7 mouse cellular contexts compared by ENCODE assay signal in the genomic region with DNA sequence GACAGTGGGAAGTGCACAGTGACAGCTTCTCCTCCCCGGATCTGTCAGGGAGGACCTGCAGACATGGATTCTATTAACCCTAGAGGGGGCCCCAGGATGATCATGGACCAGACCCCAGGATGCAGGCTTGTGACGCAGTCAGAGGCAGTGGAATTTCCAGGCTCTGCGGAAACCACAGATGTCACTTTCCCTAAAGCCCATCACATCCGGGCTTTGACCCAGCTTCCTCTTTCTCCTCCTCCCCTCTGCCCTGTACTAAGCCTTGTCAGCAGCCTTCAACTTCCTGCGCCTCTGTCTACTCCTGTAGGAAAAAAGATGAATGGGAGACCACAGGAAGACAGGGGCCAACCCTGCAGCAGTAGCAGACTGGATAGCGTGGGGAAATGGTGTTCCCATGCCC. TPM values are rescaled to one million over a fixed set of nuclear protein-coding genes. Genes with fewer than 3 reads are reported as not detected.
A peak's percentile ranks its signal among the peaks of the same experiment; 100 is the strongest.
DNase-seq lines count a peak whose midpoint lies in the region; ATAC-seq and TF ChIP-seq lines count a peak whose summit lies in the region.

No protein-coding gene starts in this region.

- TF ChIP-seq EP300 in MEL (IDR thresholded peaks at IDR 0.05; ENCODE audit: low read depth in 1 of 2, low read length in 2 of 2): no peak

- H3K27me3 ChIP-seq in MEL (ENCODE audit: control insufficient read depth in 1 of 2, insufficient read depth in 2 of 2, low read length in 2 of 2): no peaks in the 10 kb centered on the region
- H3K27me3 ChIP-seq in hindbrain, embryonic 11.5 days (ENCODE audit: control insufficient read depth, insufficient read depth, low read length): peaks cover 7% of the 10 kb centered on the region
- peaks cover 12% of the 10 kb centered on the region for H3K27me3 ChIP-seq in limb, embryonic 15.5 days
- H3K27me3 ChIP-seq in midbrain, embryonic 15.5 days (replicated peaks): peaks cover 13% of the 10 kb centered on the region

- no peaks in the 10 kb centered on the region for H3K79me2 ChIP-seq in MEL (ENCODE audit: control insufficient read depth, insufficient read depth, low read length, poor library complexity)

- TF ChIP-seq CTCF in MEL (IDR thresholded peaks at IDR 0.05 in 2 of 3, conservative IDR thresholded peaks at IDR 0.05 in 1 of 3; ENCODE audit: control insufficient read depth in 1 of 3, insufficient read depth in 1 of 3, low read depth in 2 of 3, low read length in 3 of 3, poor library complexity in 1 of 3, severe bottlenecking in 1 of 3): no peak

- H3K27ac ChIP-seq in MEL (ENCODE audit: control insufficient read depth, low read depth, low read length): no peak overlapping the region
- no peak overlapping the region for H3K27ac ChIP-seq in hindbrain, embryonic 11.5 days (ENCODE audit: low read depth, low read length)
- H3K27ac ChIP-seq in limb, embryonic 15.5 days: peak overlapping the region; percentile 28; the same call in 1 of the 2 replicates
- H3K27ac ChIP-seq in midbrain, embryonic 15.5 days: peak overlapping the region; percentile 73

- no peak overlapping the region for H3K9ac ChIP-seq in MEL (ENCODE audit: control insufficient read depth, low read depth, low read length, poor library complexity, severe bottlenecking)
- 0 out of 2 replicates have a peak overlapping the region, but pooled peaks have one; percentile 24 for H3K9ac ChIP-seq in hindbrain, embryonic 11.5 days (ENCODE audit: low read depth, low read length)
- H3K9ac ChIP-seq in limb, embryonic 15.5 days: no peak overlapping the region
- peak overlapping the region; percentile 7 for H3K9ac ChIP-seq in midbrain, embryonic 15.5 days

- TF ChIP-seq POLR2A in MEL (IDR thresholded peaks at IDR 0.05; ENCODE audit: control insufficient read depth in 1 of 2, insufficient read depth in 1 of 2, low read depth in 1 of 2, low read length in 2 of 2, poor library complexity in 1 of 2): no peak

- H3K4me3 ChIP-seq in MEL (ENCODE audit: control insufficient read depth in 1 of 2, insufficient read depth in 1 of 2, low read depth in 2 of 2, low read length in 2 of 2): no peak overlapping the region
- H3K4me3 ChIP-seq in hindbrain, embryonic 11.5 days (ENCODE audit: low read depth, low read length): no peak overlapping the region
- no peak overlapping the region for H3K4me3 ChIP-seq in limb, embryonic 15.5 days
- H3K4me3 ChIP-seq in midbrain, embryonic 15.5 days: peak overlapping the region; percentile 17

- no peaks in the 10 kb centered on the region for H3K9me3 ChIP-seq in MEL (replicated peaks; ENCODE audit: insufficient read depth, low read length)
- H3K9me3 ChIP-seq in hindbrain, embryonic 11.5 days (ENCODE audit: control insufficient read depth, low read length): no peaks in the 10 kb centered on the region
- no peaks in the 10 kb centered on the region for H3K9me3 ChIP-seq in limb, embryonic 15.5 days
- H3K9me3 ChIP-seq in midbrain, embryonic 15.5 days: no peaks in the 10 kb centered on the region

- peaks cover 6% of the 10 kb centered on the region in 2 experiments for H3K4me1 ChIP-seq in MEL (ENCODE audit: control insufficient read depth in 1 of 2, insufficient read depth in 2 of 2, low read length in 2 of 2)
- H3K4me1 ChIP-seq in hindbrain, embryonic 11.5 days (replicated peaks; ENCODE audit: control insufficient read depth, insufficient read depth, low read length): peaks cover 7% of the 10 kb centered on the region
- H3K4me1 ChIP-seq in limb, embryonic 15.5 days: peaks cover 26% of the 10 kb centered on the region
- H3K4me1 ChIP-seq in midbrain, embryonic 15.5 days: peaks cover 32% of the 10 kb centered on the region

- TF ChIP-seq RAD21 in MEL (IDR thresholded peaks at IDR 0.05; ENCODE audit: low read depth, low read length): no peak

- 0 out of 2 replicates have a peak overlapping the region, but pooled peaks have one; percentile 14 for H3K4me2 ChIP-seq in hindbrain, embryonic 11.5 days (replicated peaks; ENCODE audit: low read depth, low read length)
- no peak overlapping the region for H3K4me2 ChIP-seq in limb, embryonic 15.5 days
- H3K4me2 ChIP-seq in midbrain, embryonic 15.5 days: peak overlapping the region; percentile 46

- peak; percentile 52 for DNase-seq in MEL (ENCODE audit: low read depth, low spot score)
- DNase-seq in embryo, embryonic 10.5 days (ENCODE audit: low spot score): peak; percentile 40
- no peak for DNase-seq in hindbrain, embryonic 11.5 days (ENCODE audit: low spot score)
- DNase-seq in frontal cortex, adult 2 months (ENCODE audit: extremely low spot score in 1 of 2, low spot score in 1 of 2): no peak

- WGBS in hindbrain, embryonic 11.5 days: 44% methylated on average over 6 of the region's 6 CpGs
- WGBS in limb, embryonic 15.5 days: 31% methylated on average over 6 of the region's 6 CpGs
- WGBS in midbrain, embryonic 15.5 days: 32% methylated on average over 6 of the region's 6 CpGs

- H3K36me3 ChIP-seq in MEL (ENCODE audit: control insufficient read depth in 1 of 2, insufficient read depth in 2 of 2, low read length in 2 of 2): peaks cover 0 to 3% of the 10 kb centered on the region in 2 experiments; a peak in 1 of 4 replicates
- H3K36me3 ChIP-seq in hindbrain, embryonic 11.5 days (ENCODE audit: control insufficient read depth, insufficient read depth, low read length): no peaks in the 10 kb centered on the region
- no peaks in the 10 kb centered on the region for H3K36me3 ChIP-seq in limb, embryonic 15.5 days
- H3K36me3 ChIP-seq in midbrain, embryonic 15.5 days (replicated peaks): no peaks in the 10 kb centered on the region

- no peak for ATAC-seq in hindbrain, embryonic 11.5 days (ENCODE audit: low FRiP score)
- no peak for ATAC-seq in limb, embryonic 15.5 days (ENCODE audit: insufficient number of reproducible peaks, low FRiP score, low TSS enrichment, low read depth)
- ATAC-seq in midbrain, embryonic 15.5 days (replicated peaks): peak; percentile 19; the same call in 1 of the 2 replicates
- ATAC-seq in erythroid progenitor cell, adult 5-6 weeks (replicated peaks; ENCODE audit: low FRiP score, poor library complexity, severe bottlenecking): no peak

RNA-seq across cellular contexts. Expression of a gene that starts 5.6 kb away (rescaled TPM):
- not detected in 2 replicates for total RNA-seq in MEL (2012; rRNA removed)
- polyA plus RNA-seq in MEL (2012; ENCODE audit: insufficient read depth in 1 of 2, insufficient read length in 2 of 2, low read depth in 1 of 2, low replicate concordance in 2 of 2, missing spikeins in 1 of 2): not detected
- polyA plus RNA-seq in hindbrain, embryonic 11.5 days (2014; fragmentation: Nextera tagmentation; extraction: Ambion mirVana): not detected in 2 replicates
- not detected in 2 replicates for polyA plus RNA-seq in limb, embryonic 15.5 days (2015; fragmentation: Nextera tagmentation; extraction: Ambion mirVana)
- 0.56 TPM in 1 of 2 replicates, not detected in the other for polyA plus RNA-seq in midbrain, embryonic 15.5 days (2015; fragmentation: Nextera tagmentation; extraction: Ambion mirVana)
- 1.2 and 1.6 TPM in 2 replicates for polyA plus RNA-seq in frontal cortex, adult 2 months (2012; rRNA removed)
- 7.5 TPM in 1 of 2 replicates, not detected in the other for total RNA-seq in erythroid progenitor cell, adult 5-6 weeks (2015; ENCODE audit: low replicate concordance)
- total RNA-seq in erythroid progenitor cell, adult 5-6 weeks (2017; ENCODE audit: low replicate concordance): not detected in 2 replicates

RNA-seq across cellular contexts. Expression of a gene that starts 5.8 kb away (rescaled TPM):
- total RNA-seq in MEL (2012; rRNA removed): not detected in 2 replicates
- polyA plus RNA-seq in MEL (2012; ENCODE audit: insufficient read depth in 1 of 2, insufficient read length in 2 of 2, low read depth in 1 of 2, low replicate concordance in 2 of 2, missing spikeins in 1 of 2): not detected
- polyA plus RNA-seq in hindbrain, embryonic 11.5 days (2014; fragmentation: Nextera tagmentation; extraction: Ambion mirVana): not detected in 2 replicates
- not detected in 2 replicates for polyA plus RNA-seq in limb, embryonic 15.5 days (2015; fragmentation: Nextera tagmentation; extraction: Ambion mirVana)
- 0.49 and 0.52 TPM in 2 replicates for polyA plus RNA-seq in midbrain, embryonic 15.5 days (2015; fragmentation: Nextera tagmentation; extraction: Ambion mirVana)
- polyA plus RNA-seq in frontal cortex, adult 2 months (2012; rRNA removed): 0.11 and 0.26 TPM in 2 replicates
- total RNA-seq in erythroid progenitor cell, adult 5-6 weeks (2015; ENCODE audit: low replicate concordance): not detected in 2 replicates
- total RNA-seq in erythroid progenitor cell, adult 5-6 weeks (2017; ENCODE audit: low replicate concordance): not detected in 2 replicates

RNA-seq across cellular contexts. Expression of a gene that starts 16.8 kb away (rescaled TPM):
- total RNA-seq in MEL (2012; rRNA removed): 25.3 and 26.9 TPM in 2 replicates
- polyA plus RNA-seq in MEL (2012; ENCODE audit: insufficient read depth in 1 of 2, insufficient read length in 2 of 2, low read depth in 1 of 2, low replicate concordance in 2 of 2, missing spikeins in 1 of 2): 10 to 100 TPM in 1 of 2 experiments, not detected in 1; 62.7 TPM
- polyA plus RNA-seq in hindbrain, embryonic 11.5 days (2014; fragmentation: Nextera tagmentation; extraction: Ambion mirVana): 1,707 and 1,864 TPM in 2 replicates
- 445 and 538 TPM in 2 replicates for polyA plus RNA-seq in limb, embryonic 15.5 days (2015; fragmentation: Nextera tagmentation; extraction: Ambion mirVana)
- 1,751 and 1,836 TPM in 2 replicates for polyA plus RNA-seq in midbrain, embryonic 15.5 days (2015; fragmentation: Nextera tagmentation; extraction: Ambion mirVana)
- 233 TPM in 2 replicates for polyA plus RNA-seq in frontal cortex, adult 2 months (2012; rRNA removed)
- 13.8 and 16.9 TPM in 2 replicates for total RNA-seq in erythroid progenitor cell, adult 5-6 weeks (2015; ENCODE audit: low replicate concordance)
- total RNA-seq in erythroid progenitor cell, adult 5-6 weeks (2017; ENCODE audit: low replicate concordance): 4.4 and 10.6 TPM in 2 replicates

RNA-seq across cellular contexts. Expression of a gene that starts 35.2 kb away (rescaled TPM):
- total RNA-seq in MEL (2012; rRNA removed): 14.1 TPM in 2 replicates
- 10 to 100 TPM in 1 of 2 experiments, not detected in 1; 19.2 TPM for polyA plus RNA-seq in MEL (2012; ENCODE audit: insufficient read depth in 1 of 2, insufficient read length in 2 of 2, low read depth in 1 of 2, low replicate concordance in 2 of 2, missing spikeins in 1 of 2)
- polyA plus RNA-seq in hindbrain, embryonic 11.5 days (2014; fragmentation: Nextera tagmentation; extraction: Ambion mirVana): 25.6 and 26.3 TPM in 2 replicates
- polyA plus RNA-seq in limb, embryonic 15.5 days (2015; fragmentation: Nextera tagmentation; extraction: Ambion mirVana): 30.2 and 30.8 TPM in 2 replicates
- 38.6 and 39.9 TPM in 2 replicates for polyA plus RNA-seq in midbrain, embryonic 15.5 days (2015; fragmentation: Nextera tagmentation; extraction: Ambion mirVana)
- 36.5 and 37.9 TPM in 2 replicates for polyA plus RNA-seq in frontal cortex, adult 2 months (2012; rRNA removed)
- 127 and 193 TPM in 2 replicates for total RNA-seq in erythroid progenitor cell, adult 5-6 weeks (2015; ENCODE audit: low replicate concordance)
- total RNA-seq in erythroid progenitor cell, adult 5-6 weeks (2017; ENCODE audit: low replicate concordance): 200 and 208 TPM in 2 replicates

RNA-seq across cellular contexts. Expression of a gene that starts 45.9 kb away (rescaled TPM):
- total RNA-seq in MEL (2012; rRNA removed): 38.9 and 47.9 TPM in 2 replicates
- polyA plus RNA-seq in MEL (2012; ENCODE audit: insufficient read depth in 1 of 2, insufficient read length in 2 of 2, low read depth in 1 of 2, low replicate concordance in 2 of 2, missing spikeins in 1 of 2): 100 to 1,000 TPM; 108 to 185 TPM
- 206 and 220 TPM in 2 replicates for polyA plus RNA-seq in hindbrain, embryonic 11.5 days (2014; fragmentation: Nextera tagmentation; extraction: Ambion mirVana)
- polyA plus RNA-seq in limb, embryonic 15.5 days (2015; fragmentation: Nextera tagmentation; extraction: Ambion mirVana): 196 and 204 TPM in 2 replicates
- polyA plus RNA-seq in midbrain, embryonic 15.5 days (2015; fragmentation: Nextera tagmentation; extraction: Ambion mirVana): 86.1 and 99.3 TPM in 2 replicates
- 61.8 and 70.6 TPM in 2 replicates for polyA plus RNA-seq in frontal cortex, adult 2 months (2012; rRNA removed)
- 100 and 125 TPM in 2 replicates for total RNA-seq in erythroid progenitor cell, adult 5-6 weeks (2015; ENCODE audit: low replicate concordance)
- 102 and 111 TPM in 2 replicates for total RNA-seq in erythroid progenitor cell, adult 5-6 weeks (2017; ENCODE audit: low replicate concordance)

Comparison
In these comparisons a context has a peak if more than half of its experiments do, and no peak if none do; other contexts are left out.
1. DNase-seq: peak in MEL (single experiment) and embryo, embryonic 10.5 days (single experiment); none in hindbrain, embryonic 11.5 days (single experiment) and frontal cortex, adult 2 months (0 of 2).
2. H3K27ac ChIP-seq: peak in limb, embryonic 15.5 days (single experiment) and midbrain, embryonic 15.5 days (single experiment); none in MEL (single experiment) and hindbrain, embryonic 11.5 days (single experiment).
3. H3K9ac ChIP-seq: peak in hindbrain, embryonic 11.5 days (single experiment) and midbrain, embryonic 15.5 days (single experiment); none in MEL (single experiment) and limb, embryonic 15.5 days (single experiment).